Mouse (Mus musculus) left cerebral cortex, adult 6 months (tissue): Measurements from ENCODE around the gene 2610318N02Rik. TPM values are rescaled to one million over a fixed set of nuclear protein-coding genes. Genes with fewer than 3 reads are reported as not detected.

ENCODE experiments used
- long read RNA-seq, 2 experiments: library from polyadenylated mRNA; unstranded; transcript quantifications; one replicate each; pipeline ENCODE4 v2.0.0; 2019 to 2020
- polyA plus RNA-seq: library from polyadenylated mRNA; unstranded; fragments of <200 nt; fragmentation: Nextera tagmentation; gene quantifications from 2 replicates; pipeline ENCODE4 v1.2.3, GENCODE M21; 2021

Gene 2610318N02Rik
- 1.5 and 2.6 TPM in 2 replicates for polyA plus RNA-seq
- long read RNA-seq, experiment 1, partial matches to known transcripts: 0 of 3 reads
- long read RNA-seq, experiment 1, other reads (novel, unspliced or antisense): 1 of 3 reads
- long read RNA-seq, experiment 2, partial matches to known transcripts: 0 of 1 reads
- long read RNA-seq, experiment 2, other reads (novel, unspliced or antisense): 1 of 1 reads

DNA sequence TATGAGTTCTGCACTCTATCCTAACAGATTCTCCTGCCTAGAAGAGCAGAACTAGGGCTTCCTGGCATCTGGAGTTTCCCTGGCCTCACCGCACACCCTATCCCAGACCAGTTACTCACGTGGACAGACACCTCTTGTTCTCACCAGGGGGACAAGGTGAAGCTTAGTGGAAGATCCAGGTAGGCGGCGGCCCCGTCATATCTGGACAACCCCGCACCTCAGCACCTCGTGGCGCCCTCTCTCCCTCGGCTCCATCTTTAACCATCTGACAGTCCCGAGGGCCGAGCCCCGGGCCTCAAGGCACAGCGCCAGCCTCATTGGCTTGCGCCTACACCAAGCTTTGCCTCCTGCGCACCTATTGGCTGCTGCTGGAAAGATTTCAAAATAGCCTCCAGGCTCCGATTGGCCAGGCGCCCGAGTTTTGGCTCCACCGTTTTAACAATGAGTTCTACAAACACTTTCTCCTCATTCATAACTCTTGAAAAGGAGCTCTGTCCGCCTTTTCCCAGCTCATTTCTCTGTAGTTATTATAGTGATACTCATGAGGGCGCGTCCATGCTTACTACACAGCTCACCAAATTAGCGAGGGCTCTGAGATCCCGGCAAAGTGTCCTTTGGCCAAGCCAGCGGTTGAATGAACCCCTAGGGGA, at the start of gene 2610318N02Rik:
Gene 2610318N02Rik (minus strand): TSS at position 297 of the 650 bp plus-strand sequence.

DNA sequence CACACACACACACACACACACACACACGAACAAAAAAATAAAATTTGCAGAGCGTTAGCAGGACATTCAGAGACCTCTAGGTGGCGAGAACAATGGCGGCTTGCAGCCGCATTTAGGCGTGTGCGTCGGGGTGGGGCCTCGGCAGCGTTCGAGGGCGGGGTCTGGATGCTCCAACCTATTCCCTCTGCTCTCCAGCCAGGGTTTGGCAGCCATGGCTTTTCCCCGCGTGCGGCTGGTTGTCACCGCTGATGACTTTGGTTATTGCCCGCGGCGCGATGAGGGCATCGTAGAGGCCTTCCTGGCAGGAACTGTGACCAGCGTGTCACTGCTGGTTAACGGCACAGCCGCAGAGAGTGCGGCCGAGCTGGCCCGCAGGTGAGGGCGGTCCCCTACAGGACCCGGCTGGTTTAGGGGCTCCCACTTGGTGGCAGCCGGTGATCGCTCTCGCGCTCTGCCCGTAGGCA, 21.8 kb upstream of the 2610318N02Rik start, which contains the start of gene Ccdc116:
Gene Ccdc116 (minus strand): TSS at position 458 of the 464 bp plus-strand sequence.

DNA sequence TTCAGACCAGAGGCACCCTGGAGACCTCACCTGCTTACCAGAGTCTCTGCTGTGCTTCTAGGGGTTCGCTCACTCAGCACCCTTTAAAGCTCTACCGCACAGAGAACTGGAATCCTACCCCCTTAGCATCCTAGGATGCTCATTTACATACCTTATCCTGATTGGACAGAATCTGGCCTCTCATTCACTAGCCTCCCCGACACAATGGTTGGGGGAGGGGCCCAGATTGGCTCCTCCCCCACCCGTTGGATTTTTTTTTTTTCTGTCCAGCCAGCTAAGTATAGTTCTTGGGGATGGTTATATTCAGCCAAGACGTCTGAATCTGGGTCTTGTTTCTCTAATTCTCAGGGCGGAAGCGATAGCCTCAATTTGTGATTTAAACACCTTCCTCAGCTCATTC, 19.4 kb upstream of the 2610318N02Rik start, which contains the start of gene Ydjc:
Gene Ydjc (plus strand): TSS at position 283 of the 400 bp plus-strand sequence.

DNA sequence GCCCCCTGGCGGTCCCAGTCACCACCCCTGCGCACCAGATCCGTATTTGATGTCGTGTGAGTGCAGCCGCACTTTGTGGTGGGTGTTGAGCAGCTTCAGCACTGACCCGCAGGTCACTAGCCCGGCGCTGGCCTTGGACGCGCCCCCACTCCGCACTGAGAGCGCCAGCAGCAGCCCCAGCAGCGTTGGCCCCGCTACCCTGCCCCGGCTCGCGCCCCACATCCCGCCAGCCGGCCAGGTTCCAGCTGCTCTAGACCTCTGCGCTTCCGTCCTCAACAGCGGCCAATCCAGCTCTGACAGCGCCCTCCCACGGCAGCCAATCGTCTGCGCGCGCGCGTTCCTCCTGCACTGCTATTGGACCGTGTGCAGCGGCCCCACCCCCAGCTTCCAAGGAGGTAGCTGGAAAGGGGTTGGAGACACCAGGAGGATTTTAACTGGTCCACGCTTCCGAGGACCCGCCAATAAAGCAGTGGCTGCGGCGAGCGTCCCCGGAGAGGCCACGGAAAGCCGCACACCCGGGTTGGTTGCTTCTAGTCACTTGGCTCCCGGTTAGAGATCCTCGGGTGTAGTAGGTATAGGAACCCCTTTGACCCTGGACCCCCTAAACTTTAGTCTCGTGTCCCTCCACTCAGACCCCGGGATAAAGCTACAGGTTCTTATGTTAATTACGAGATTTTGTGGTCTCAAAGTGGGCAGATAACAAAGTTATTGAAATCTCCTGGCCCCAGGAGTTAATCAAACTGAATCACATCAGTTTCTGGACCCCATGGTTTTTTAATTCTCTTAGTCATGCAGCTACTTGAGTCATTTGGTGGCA, 7.3 kb upstream of the 2610318N02Rik start, which contains the start of gene Sdf2l1:
Gene Sdf2l1 (minus strand): TSS at position 295 of the 817 bp plus-strand sequence.

DNA sequence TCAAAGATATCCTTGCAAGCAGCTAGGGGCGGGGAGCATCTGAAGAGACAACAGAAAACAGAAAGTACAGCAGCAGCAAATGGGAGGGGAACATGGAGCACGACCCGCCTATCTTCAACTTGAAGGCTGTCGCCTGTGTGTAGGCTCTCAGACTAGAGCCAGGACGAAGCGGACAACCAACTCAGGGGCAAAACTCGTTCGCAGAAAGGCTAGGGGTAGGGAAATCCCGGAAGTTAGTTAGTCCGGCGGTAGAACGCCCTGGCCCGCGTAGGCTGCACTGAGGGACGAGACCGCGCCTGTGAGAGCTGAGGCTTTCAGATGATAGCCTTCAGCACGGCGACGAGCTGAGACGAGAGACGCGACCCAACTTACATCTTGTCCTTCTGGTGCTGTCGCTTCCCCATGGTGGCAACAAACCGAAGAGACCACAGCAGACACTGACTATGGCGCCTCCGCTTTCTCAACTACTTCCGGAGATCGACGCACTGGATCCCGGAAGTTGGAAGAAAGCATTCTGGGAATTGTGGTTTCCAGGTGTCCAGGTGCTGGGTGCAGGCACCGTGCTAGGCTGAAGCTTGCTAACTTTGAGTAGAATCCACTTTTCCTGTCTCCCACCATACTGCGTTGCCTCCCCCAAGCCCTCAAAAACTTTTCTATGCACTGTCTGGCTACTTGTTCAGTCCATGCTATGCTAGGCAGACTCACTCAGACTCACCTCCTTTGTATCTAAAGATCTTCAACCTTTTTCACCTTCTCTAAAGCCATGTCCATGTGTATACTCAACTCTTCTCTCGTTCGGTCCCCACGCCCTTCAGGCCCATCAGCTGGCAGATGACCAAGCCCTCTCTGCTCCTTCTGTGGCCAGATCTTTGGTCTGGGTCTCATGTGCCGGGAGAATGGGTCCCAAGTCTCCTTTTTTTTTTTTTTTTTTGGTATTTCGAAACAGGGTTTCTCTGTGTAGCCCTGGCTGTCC, 13.9 kb downstream of the 2610318N02Rik start, which contains the start of gene Ppil2:
Gene Ppil2 (minus strand): TSS at position 487 of the 973 bp plus-strand sequence.

DNA sequence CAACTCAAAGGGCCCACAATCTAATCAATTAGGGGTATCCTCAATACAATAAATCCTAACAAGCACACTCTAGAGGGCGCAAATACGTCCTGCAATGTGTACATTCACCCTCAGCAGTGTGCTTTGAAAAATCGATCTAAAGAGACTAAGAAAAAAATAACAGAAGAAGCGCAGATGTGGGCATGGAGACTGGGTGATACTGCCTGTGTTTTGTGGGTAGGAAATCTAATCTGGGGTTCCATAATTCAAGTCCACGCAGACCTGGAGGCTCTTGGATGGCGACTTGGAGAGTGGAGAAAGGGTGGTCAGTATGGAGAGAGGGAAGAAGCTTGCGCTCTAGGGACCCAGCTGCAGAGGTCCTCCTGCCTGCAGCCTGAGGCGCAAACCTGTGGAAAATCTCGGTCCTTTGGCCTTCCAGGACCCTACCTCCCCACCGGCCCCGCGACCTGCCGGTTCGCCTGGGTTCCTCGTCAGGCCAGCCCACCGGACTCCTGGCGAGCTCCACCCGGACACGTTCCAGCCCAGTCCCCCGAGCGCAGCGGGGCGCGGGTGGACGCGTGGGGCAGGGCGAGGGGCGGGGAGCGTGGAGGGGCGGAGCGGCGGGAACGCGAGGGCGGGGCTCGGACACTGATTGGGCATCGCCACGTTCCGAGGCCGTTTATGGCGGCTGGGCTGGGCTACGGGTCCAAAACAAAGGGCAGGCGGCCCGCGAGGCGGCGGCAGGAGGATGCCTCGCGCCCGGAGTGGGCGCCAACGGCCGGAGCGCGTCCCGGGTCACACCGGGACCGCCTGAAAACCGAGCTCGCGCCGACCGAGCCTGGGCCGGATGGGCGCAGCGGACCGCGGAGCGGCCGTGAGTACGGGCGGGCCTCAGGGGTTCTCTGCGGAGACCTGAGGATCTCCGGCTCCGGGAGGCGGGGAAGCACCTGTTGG, 55.2 kb downstream of the 2610318N02Rik start, which contains the start of gene Ypel1:
Gene Ypel1 (plus strand): TSS at position 186 of the 933 bp plus-strand sequence.

Other genes with a start within 250 kb of the 2610318N02Rik start
- gene Ppm1f, start 228.7 kb downstream of the 2610318N02Rik start, polyA plus RNA-seq: 6.7 and 7.4 TPM in 2 replicates
- 86.4 and 162 TPM in 2 replicates for gene Mapk1, start 141.8 kb downstream of the 2610318N02Rik start, polyA plus RNA-seq
- 19.7 and 31.3 TPM in 2 replicates for gene Ypel1, start 55.5 kb downstream of the 2610318N02Rik start, polyA plus RNA-seq
- gene Ppil2, start 13.9 kb downstream of the 2610318N02Rik start, polyA plus RNA-seq: 66.5 and 80.4 TPM in 2 replicates
- 36.1 and 38.1 TPM in 2 replicates for gene Sdf2l1, start 7.2 kb upstream of the 2610318N02Rik start, polyA plus RNA-seq
- gene Ydjc, start 19.5 kb upstream of the 2610318N02Rik start, polyA plus RNA-seq: 36.2 and 43.2 TPM in 2 replicates
- gene Ccdc116, start 22.1 kb upstream of the 2610318N02Rik start, polyA plus RNA-seq: 0.81 and 0.87 TPM in 2 replicates
- gene Ube2l3, start 77.5 kb upstream of the 2610318N02Rik start, polyA plus RNA-seq: 103 and 106 TPM in 2 replicates
- gene Rimbp3, start 83.4 kb upstream of the 2610318N02Rik start, polyA plus RNA-seq: 0.22 and 0.34 TPM in 2 replicates
- gene Hic2, start 108.4 kb upstream of the 2610318N02Rik start, polyA plus RNA-seq: 0.55 and 0.72 TPM in 2 replicates
- gene Tmem191c, start 150.9 kb upstream of the 2610318N02Rik start, polyA plus RNA-seq: 148 and 162 TPM in 2 replicates
- gene Serpind1, start 206.2 kb upstream of the 2610318N02Rik start, polyA plus RNA-seq: 4.2 and 4.4 TPM in 2 replicates